Mouse (Mus musculus) small intestine, adult 2 months (tissue): Measurements from ENCODE around the gene Cd79a.

ENCODE experiments used
- CTCF ChIP-seq: fragments of 200-500 bp; IDR thresholded peaks from 2 replicates; pipeline ENCODE4 v1.5.1; 2012; ENCODE audit warnings: low read depth, mild to moderate bottlenecking, control low read depth, inconsistent platforms, low read length, moderate library complexity, mixed read lengths; ENCODE audit not compliant: insufficient replicate concordance, insufficient read length; ENCODE audit errors: extremely low read depth
- POLR2A ChIP-seq: fragments of 200-500 bp; IDR thresholded peaks from 2 replicates; pipeline ENCODE4 v1.6.1; 2012; ENCODE audit warnings: low read depth, mild to moderate bottlenecking, control low read depth, inconsistent platforms, low read length, moderate library complexity

- TF ChIP-seq CTCF, result no peak
- TF ChIP-seq POLR2A, result no peak
These were observed 10.1 kb upstream of the Cd79a start for GRCm38 (mm10) chr7:24887096-24887495.
